Mouse (Mus musculus): Measurements from ENCODE around the gene Klf7. TPM values are rescaled to one million over a fixed set of nuclear protein-coding genes. Genes with fewer than 3 reads are reported as not detected.

Klf7 gene
- polyA plus RNA-seq (2015; fragmentation: Nextera tagmentation; extraction: Ambion mirVana), result 23.3 and 23.9 TPM in 2 replicates

DNA sequence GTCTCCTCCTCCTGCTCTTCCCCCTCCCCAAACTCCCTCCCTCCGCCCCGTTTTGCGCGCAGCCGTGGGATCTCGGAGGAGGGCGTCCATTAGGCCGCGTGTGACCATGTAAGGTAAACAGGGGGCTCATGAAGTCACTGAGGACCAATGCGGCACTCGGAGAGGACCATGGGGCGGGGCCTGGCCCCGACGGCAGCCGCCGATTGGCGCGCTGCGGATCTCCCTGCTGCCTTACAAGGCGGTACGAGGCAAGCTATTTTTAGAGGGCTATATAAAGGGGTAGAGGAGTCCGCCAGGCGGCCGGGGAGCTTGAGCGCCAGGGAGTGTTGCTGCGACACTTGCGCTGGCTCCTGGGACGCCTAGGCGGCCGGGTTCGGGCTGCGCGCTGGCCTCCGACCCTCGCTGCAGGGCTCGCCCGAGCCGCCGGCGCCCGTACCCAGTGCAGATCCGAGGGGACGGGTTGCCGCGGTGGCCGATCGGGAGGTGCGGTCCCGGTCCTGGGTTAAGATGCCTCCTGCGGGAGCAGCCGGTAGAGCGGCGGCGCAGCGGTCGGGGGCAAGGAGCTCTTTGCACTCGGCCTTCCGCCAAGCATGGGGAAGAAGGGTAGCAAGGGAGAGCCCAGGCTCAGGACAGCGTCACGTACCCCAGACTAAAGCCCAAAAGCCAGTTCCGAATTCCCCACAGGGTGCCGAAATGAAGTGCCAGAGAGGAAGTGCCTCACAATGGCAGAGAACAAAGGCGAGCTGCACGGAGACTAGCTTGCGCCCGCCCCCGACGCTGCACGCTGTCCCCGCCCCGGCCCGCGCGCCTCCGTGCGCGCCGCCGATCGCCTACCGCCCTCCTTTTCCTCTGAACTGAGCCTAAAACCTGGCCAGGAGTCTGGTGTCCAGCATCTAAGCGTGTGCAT lies at the start of gene Klf7:
Gene Klf7 (minus strand): TSS at position 724 of the 907 bp plus-strand sequence.
- Histone ChIP-seq H3K27me3 (no peaks in the 10 kb centered on the region), H3K4me3 (replicated peaks) (peak within 1 kb of the TSS; percentile 78), H3K36me3 (no peaks in the 10 kb centered on the region), H3K4me1 (peaks cover 32% of the 10 kb centered on the region), H3K9ac (peak within 1 kb of the TSS; percentile 99), H3K4me2 (peak within 1 kb of the TSS; percentile 73), H3K27ac (peak within 1 kb of the TSS; percentile 100), H3K9me3 (replicated peaks) (no peaks in the 10 kb centered on the region)
- peak; percentile 98 for ATAC-seq (replicated peaks; ENCODE audit: low FRiP score)
- WGBS, result under 1% methylated on average over 81 of the region's 82 CpGs

DNA sequence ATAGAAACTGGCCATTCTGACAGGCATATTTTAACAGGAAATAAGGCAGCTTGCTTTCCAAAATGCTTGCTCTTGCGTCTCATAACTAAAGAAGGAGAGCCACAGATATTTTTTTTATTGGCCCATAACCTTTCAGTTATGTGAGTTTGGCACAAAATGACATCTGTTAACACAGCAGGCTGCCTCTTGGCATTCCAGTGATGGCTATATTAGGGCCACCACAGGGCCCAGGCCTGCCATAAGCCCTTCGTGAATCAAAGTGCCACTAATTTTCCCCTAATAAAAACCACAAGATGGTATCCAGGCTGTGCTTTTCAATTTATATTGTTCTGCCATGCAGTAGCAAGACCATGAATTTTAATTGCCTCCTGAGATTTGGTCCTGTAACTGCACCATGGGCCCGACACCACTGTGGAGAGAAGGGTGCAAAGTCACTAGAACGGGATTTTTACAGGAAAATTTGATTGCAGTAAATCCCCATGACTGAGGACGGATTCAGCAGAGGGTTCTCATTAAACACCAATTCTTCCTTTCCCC lies 42.5 kb upstream of the Klf7 start:
- Histone ChIP-seq H3K4me2 (no peak overlapping the region), H3K4me1 (no peaks in the 10 kb centered on the region), H3K4me3 (replicated peaks) (no peak overlapping the region), H3K27ac (no peak overlapping the region), H3K9ac (no peak overlapping the region), H3K27me3 (no peaks in the 10 kb centered on the region), H3K36me3 (no peaks in the 10 kb centered on the region), H3K9me3 (replicated peaks) (no peaks in the 10 kb centered on the region)
- no peak for ATAC-seq (replicated peaks; ENCODE audit: low FRiP score)
- WGBS, result 63% methylated on average over 5 of the region's 5 CpGs

DNA sequence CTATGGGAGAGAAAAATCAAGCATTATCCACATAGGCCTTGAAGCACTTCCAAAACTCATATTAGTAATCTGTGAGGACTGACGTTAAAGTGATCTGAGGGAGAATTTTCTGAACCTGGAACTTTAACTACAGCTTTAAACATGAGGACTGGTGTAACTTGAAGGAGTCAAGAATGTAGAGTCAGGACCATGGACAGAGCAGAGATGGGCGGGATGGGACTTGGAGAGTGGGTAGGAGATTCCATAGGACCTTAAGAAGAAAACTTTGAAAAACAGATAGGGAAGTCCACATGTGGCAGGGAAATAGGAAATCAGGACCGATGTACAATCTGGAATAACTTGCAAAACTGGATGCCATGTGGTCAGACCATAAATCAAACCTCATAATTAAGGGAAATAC lies 36.7 kb upstream of the Klf7 start:
- Histone ChIP-seq H3K36me3 (no peaks in the 10 kb centered on the region), H3K9ac (no peak overlapping the region), H3K27ac (no peak overlapping the region), H3K4me1 (no peaks in the 10 kb centered on the region), H3K9me3 (replicated peaks) (no peaks in the 10 kb centered on the region), H3K4me3 (replicated peaks) (no peak overlapping the region), H3K27me3 (no peaks in the 10 kb centered on the region), H3K4me2 (no peak overlapping the region)
- no peak for ATAC-seq (replicated peaks; ENCODE audit: low FRiP score)
- WGBS, result 48% methylated on average over 3 of the region's 3 CpGs

DNA sequence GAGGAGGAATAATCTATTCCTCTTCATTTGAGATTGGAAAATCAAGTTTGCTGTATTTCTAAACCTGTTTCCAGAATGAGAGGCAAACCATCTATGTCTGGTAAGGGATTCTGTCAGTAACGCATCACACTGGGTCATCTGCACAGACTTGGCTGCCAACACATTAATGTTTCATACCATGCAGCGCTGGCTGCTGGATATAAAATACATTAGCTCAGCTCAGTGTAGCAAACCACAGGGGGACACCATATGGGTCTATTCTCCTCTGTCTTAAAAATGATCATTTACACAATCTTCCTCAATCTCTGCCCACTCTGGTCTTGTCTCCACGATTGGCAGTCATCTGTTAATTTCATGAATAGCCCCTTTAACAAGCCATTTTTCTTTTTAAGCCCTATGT lies 27.1 kb upstream of the Klf7 start:
- no peaks in the 10 kb centered on the region for H3K4me1 ChIP-seq
- no peaks in the 10 kb centered on the region for H3K27me3 ChIP-seq
- WGBS, result 90% methylated on average over 3 of the region's 3 CpGs
- H3K4me2 ChIP-seq, result no peak overlapping the region
- no peak for ATAC-seq (replicated peaks; ENCODE audit: low FRiP score)
- H3K27ac ChIP-seq, result no peak overlapping the region
- no peak overlapping the region for H3K9ac ChIP-seq
- no peaks in the 10 kb centered on the region for H3K36me3 ChIP-seq
- no peak overlapping the region for H3K4me3 ChIP-seq (replicated peaks)
- H3K9me3 ChIP-seq (replicated peaks), result no peaks in the 10 kb centered on the region

DNA sequence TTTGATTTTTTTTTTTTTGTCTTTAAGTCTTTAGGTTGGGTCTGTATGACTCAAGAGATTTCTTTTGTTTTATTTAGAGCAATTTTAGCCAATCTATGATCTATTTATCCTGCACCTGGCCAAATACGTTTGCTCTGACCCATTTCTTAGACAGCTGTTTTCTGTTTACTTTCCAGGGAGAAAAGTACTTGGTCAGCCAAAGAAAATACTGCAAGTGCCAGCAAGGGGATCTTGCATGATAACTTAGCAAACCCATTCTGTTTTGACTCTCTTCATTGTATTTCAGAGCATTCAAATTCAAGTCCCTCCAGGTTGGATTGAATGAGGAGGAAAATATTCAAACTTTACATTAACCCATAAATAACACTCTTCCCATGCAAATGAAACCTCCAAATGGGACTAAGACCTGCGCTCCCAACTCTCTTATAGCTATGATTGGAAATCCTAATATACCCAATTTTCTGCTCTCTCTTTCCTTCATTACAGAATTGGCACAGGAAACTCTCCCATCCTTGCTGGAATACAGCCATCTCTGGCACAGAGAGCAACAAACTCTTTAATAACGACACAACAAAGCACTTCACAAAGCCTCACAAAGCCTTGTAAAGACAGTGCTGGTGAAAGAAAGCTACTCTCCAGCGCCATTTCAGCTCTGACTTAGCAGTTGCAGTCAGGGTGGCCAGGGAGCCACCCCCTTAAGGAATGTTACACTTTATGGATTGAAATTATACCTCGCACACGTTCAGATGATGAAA lies 20.8 kb upstream of the Klf7 start:
- no peak overlapping the region for H3K9ac ChIP-seq
- H3K36me3 ChIP-seq, result no peaks in the 10 kb centered on the region
- no peaks in the 10 kb centered on the region for H3K9me3 ChIP-seq (replicated peaks)
- no peak overlapping the region for H3K4me3 ChIP-seq (replicated peaks)
- H3K4me1 ChIP-seq, result no peaks in the 10 kb centered on the region
- no peak overlapping the region for H3K4me2 ChIP-seq
- 59% methylated on average over 6 of the region's 6 CpGs for WGBS
- no peaks in the 10 kb centered on the region for H3K27me3 ChIP-seq
- no peak overlapping the region for H3K27ac ChIP-seq
- no peak for ATAC-seq (replicated peaks; ENCODE audit: low FRiP score)

DNA sequence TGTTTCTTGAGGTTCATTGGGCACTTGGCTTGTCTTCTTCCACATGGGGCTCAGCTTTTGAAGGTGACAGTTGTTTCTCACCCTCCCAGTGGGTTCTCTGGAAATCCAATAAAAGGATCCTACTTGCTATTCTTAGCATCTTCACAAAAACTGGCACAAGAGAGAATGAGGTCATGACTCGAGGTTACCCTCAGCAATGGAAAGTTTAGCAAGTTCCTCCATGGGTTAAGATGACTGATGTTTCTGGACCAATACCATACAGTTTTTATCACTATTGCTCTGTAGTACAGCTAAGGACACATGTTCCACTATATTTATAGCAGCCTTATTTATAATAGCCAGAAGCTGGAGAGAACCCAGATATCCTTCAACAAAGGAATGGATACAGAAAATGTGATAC lies 12.4 kb upstream of the Klf7 start:
- no peak overlapping the region for H3K9ac ChIP-seq
- H3K4me2 ChIP-seq, result no peak overlapping the region
- H3K4me1 ChIP-seq, result no peaks in the 10 kb centered on the region
- H3K9me3 ChIP-seq (replicated peaks), result no peaks in the 10 kb centered on the region
- H3K36me3 ChIP-seq, result no peaks in the 10 kb centered on the region
- H3K27me3 ChIP-seq, result no peaks in the 10 kb centered on the region
- ATAC-seq (replicated peaks; ENCODE audit: low FRiP score), result no peak
- no peak overlapping the region for H3K27ac ChIP-seq
- WGBS, result 81% methylated on average over 1 of the region's 1 CpGs
- H3K4me3 ChIP-seq (replicated peaks), result no peak overlapping the region

DNA sequence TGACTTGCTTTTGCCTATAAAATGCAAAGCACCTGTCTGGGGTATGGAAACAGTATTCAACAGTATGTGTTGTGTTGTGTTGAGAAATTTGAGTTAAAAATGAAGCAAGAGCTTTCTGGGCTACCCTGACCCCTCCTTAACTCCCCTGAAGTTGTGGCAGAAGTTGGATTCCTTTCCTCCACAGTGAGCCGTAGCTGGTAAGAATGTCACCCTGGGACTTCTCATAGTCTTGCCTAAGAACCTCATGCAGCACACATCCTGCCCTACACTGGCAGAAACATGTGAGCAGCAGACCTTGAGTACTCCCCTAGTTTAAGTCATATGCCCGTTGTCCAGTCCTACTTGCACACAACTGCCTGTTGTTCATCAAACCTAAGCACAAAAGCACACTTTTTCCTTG lies 4.7 kb upstream of the Klf7 start:
- no peak for ATAC-seq (replicated peaks; ENCODE audit: low FRiP score)
- Histone ChIP-seq H3K4me1 (peaks cover 9% of the 10 kb centered on the region; the same call in 1 of the 2 replicates), H3K27ac (no peak overlapping the region), H3K9me3 (replicated peaks) (no peaks in the 10 kb centered on the region), H3K9ac (no peak overlapping the region), H3K36me3 (no peaks in the 10 kb centered on the region), H3K4me2 (no peak overlapping the region), H3K27me3 (no peaks in the 10 kb centered on the region), H3K4me3 (replicated peaks) (no peak overlapping the region)
- WGBS, result 82% methylated on average over 2 of the region's 2 CpGs

DNA sequence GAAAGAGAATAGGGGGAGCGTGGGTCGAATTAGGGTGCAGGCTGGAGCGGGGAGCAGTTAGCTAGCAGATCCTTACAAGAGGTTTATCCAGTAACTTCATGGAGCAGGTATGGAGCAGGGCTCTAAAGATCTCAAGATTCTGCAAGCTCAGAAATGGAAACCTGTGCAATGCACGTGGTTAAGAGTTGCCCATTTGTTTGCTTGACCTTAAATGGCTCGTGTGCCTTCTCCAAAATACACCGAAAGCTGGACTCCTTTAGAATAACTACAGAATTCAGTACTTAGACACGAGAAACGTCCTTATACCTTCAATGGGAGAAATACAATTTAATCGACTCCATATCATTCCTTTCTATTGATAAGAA lies 366 bp upstream of the Klf7 start:
- Histone ChIP-seq H3K4me1 (peaks cover 29% of the 10 kb centered on the region), H3K27me3 (no peaks in the 10 kb centered on the region), H3K36me3 (no peaks in the 10 kb centered on the region), H3K9ac (peak overlapping the region; percentile 99), H3K27ac (peak overlapping the region; percentile 100), H3K9me3 (replicated peaks) (no peaks in the 10 kb centered on the region), H3K4me2 (peak overlapping the region; percentile 73), H3K4me3 (replicated peaks) (peak overlapping the region; percentile 78)
- ATAC-seq (replicated peaks; ENCODE audit: low FRiP score), result no peak
- 23% methylated on average over 9 of the region's 9 CpGs for WGBS

DNA sequence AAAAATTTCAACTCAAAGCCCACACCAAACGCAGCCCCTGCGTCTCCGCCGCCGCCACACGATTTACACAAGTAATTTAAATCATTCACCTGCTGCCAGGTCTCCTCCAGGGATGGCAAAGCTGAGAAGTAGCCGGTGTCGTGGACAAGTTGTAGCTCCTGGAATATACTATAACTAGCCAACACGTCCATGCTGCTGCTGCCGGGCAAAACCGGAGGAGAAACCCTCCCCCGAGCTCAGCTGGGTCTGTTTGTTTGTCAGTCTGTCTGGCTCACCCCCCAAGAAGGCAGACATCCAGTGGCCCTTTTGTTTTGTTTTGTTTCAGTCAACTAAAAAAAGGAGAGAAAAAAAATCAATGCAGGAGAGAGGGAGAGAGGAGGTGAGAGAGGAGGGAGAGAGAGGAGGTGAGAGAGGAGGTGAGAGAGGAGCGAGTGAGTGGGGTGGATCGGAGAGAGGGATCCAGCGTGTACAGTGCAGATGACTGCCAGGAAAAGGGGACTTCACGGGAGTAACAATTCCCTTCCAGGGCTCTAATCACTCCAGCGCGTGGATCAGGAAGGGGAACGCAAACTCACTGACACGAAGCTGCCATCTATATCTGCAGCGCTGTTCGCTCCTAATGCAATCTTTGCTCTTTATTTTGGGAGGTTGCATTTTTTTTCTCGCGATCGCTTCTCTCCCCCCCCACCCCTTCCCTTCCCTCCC lies 1.1 kb downstream of the Klf7 start:
- Histone ChIP-seq H3K9me3 (replicated peaks) (no peaks in the 10 kb centered on the region), H3K4me3 (replicated peaks) (peak overlapping the region; percentile 78), H3K4me2 (peak overlapping the region; percentile 73), H3K4me1 (peaks cover 33% of the 10 kb centered on the region), H3K9ac (peak overlapping the region; percentile 55), H3K27me3 (no peaks in the 10 kb centered on the region), H3K27ac (peak overlapping the region; percentile 100), H3K36me3 (no peaks in the 10 kb centered on the region)
- ATAC-seq (replicated peaks; ENCODE audit: low FRiP score), result peak; percentile 50
- under 1% methylated on average over 25 of the region's 25 CpGs for WGBS

DNA sequence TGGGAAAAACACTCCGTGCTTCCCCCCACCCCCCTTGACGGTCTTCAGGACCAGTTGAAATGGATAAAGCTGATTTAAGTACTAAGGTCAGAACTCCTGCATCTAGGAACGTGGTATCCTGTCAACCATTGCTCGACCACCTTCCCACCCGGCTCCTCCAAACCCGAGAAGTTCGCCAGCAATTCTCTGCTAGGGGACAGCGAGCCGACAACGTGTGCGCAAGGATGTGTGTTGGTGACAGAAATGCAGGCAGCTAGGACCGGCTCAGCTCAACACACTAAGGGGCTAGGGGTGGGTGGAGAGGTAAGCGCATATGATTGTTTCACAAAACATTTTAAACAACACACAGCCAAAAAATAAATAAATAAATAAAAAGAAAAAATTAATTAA lies 1.7 kb downstream of the Klf7 start:
- ATAC-seq (replicated peaks; ENCODE audit: low FRiP score), result no peak
- under 1% methylated on average over 13 of the region's 13 CpGs for WGBS
- H3K27ac ChIP-seq, result peak overlapping the region; percentile 100

DNA sequence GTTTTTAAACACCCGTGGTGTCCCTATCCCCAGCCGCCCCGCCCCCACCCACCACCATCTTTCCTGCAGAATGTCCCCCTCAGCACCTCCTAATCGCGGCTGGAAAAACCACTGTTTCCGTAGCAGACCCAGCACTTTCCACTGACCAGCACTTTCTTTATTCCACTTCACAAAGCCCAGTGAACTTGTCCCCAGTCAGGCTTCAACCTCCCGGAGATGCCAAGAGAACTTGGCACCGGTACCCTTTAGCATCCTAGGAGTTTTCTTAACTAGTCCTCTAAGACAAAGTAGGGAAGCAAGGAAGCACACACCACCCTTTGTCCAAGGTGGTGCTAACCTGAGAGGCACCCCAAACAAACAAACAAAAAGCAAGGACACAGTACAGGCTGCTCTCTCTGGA lies 2.2 kb downstream of the Klf7 start:
- Histone ChIP-seq H3K4me1 (peaks cover 42% of the 10 kb centered on the region), H3K36me3 (no peaks in the 10 kb centered on the region), H3K9ac (peak overlapping the region; percentile 55), H3K27me3 (no peaks in the 10 kb centered on the region), H3K9me3 (replicated peaks) (no peaks in the 10 kb centered on the region), H3K27ac (peak overlapping the region; percentile 100), H3K4me3 (replicated peaks) (peak overlapping the region; percentile 78), H3K4me2 (peak overlapping the region; percentile 73)
- WGBS, result under 1% methylated on average over 8 of the region's 8 CpGs
- no peak for ATAC-seq (replicated peaks; ENCODE audit: low FRiP score)

More for the DNA sequence above, 1.7 kb downstream of the Klf7 start:
- H3K9ac ChIP-seq, result peak overlapping the region; percentile 55
- H3K4me2 ChIP-seq, result peak overlapping the region; percentile 73
- peaks cover 39% of the 10 kb centered on the region for H3K4me1 ChIP-seq
- H3K27me3 ChIP-seq, result no peaks in the 10 kb centered on the region
- H3K9me3 ChIP-seq (replicated peaks), result no peaks in the 10 kb centered on the region
- H3K4me3 ChIP-seq (replicated peaks), result peak overlapping the region; percentile 78
- H3K36me3 ChIP-seq, result no peaks in the 10 kb centered on the region

Data from kidney, embryonic 15.5 days (tissue).